Mouse (Mus musculus): ENCODE measurements around the gene Pfn3.
A peak's percentile ranks its signal among the peaks of the same experiment; 100 is the strongest.

The Pfn3 gene

GRCm38 (mm10) chr13:55408546-55409120 is 6.4 kb downstream of the Pfn3 start:
- peaks cover 7% of the 10 kb centered on the region; the same call in 1 of the 2 replicates for H3K9me3 ChIP-seq (ENCODE audit: low read length)
- H3K4me1 ChIP-seq (replicated peaks; ENCODE audit: low read depth, low read length) = peaks cover 13% of the 10 kb centered on the region
- peaks cover 83% of the 10 kb centered on the region for H3K27me3 ChIP-seq (ENCODE audit: insufficient read depth, low read length)
- H3K36me3 ChIP-seq (ENCODE audit: insufficient read depth, low read length) = no peaks in the 10 kb centered on the region
- TF ChIP-seq NANOG (IDR thresholded peaks at IDR 0.05; ENCODE audit: borderline replicate concordance, low read length) (no peak), POU5F1 (IDR thresholded peaks at IDR 0.05; ENCODE audit: borderline replicate concordance, low read length) (no peak)
- H3K4me3 ChIP-seq (replicated peaks; ENCODE audit: low read length) = no peak overlapping the region

- Histone ChIP-seq H3K36me3 (ENCODE audit: insufficient read depth, low read length) (no peaks in the 10 kb centered on the region), H3K9me3 (ENCODE audit: low read length) (peaks cover 7% of the 10 kb centered on the region; the same call in 1 of the 2 replicates), H3K27me3 (ENCODE audit: insufficient read depth, low read length) (peaks cover 72% of the 10 kb centered on the region), H3K4me3 (replicated peaks; ENCODE audit: low read length) (no peak overlapping the region), H3K4me1 (replicated peaks; ENCODE audit: low read depth, low read length) (peaks cover 16% of the 10 kb centered on the region)
- TF ChIP-seq CTCF (conservative IDR thresholded peaks at IDR 0.05; ENCODE audit: low read length) (no peak), NANOG (IDR thresholded peaks at IDR 0.05; ENCODE audit: borderline replicate concordance, low read length) (no peak), POU5F1 (IDR thresholded peaks at IDR 0.05; ENCODE audit: borderline replicate concordance, low read length) (no peak)
Measured at GRCm38 (mm10) chr13:55407341-55407740, 7.7 kb downstream of the Pfn3 start.

- Histone ChIP-seq H3K4me1 (replicated peaks; ENCODE audit: low read depth, low read length) (peaks cover 16% of the 10 kb centered on the region), H3K9me3 (ENCODE audit: low read length) (peaks cover 7% of the 10 kb centered on the region; the same call in 1 of the 2 replicates), H3K4me3 (replicated peaks; ENCODE audit: low read length) (no peak overlapping the region), H3K36me3 (ENCODE audit: insufficient read depth, low read length) (no peaks in the 10 kb centered on the region), H3K27me3 (ENCODE audit: insufficient read depth, low read length) (peaks cover 71% of the 10 kb centered on the region)
- TF ChIP-seq CTCF (conservative IDR thresholded peaks at IDR 0.05; ENCODE audit: low read length) (no peak), POU5F1 (IDR thresholded peaks at IDR 0.05; ENCODE audit: borderline replicate concordance, low read length) (no peak), NANOG (IDR thresholded peaks at IDR 0.05; ENCODE audit: borderline replicate concordance, low read length) (no peak)
Measured at GRCm38 (mm10) chr13:55405783-55406390, 9.1 kb downstream of the Pfn3 start.

- peaks cover 70% of the 10 kb centered on the region for H3K27me3 ChIP-seq (ENCODE audit: insufficient read depth, low read length)
- peaks cover 16% of the 10 kb centered on the region for H3K4me1 ChIP-seq (replicated peaks; ENCODE audit: low read depth, low read length)
- peaks cover 7% of the 10 kb centered on the region; the same call in 1 of the 2 replicates for H3K9me3 ChIP-seq (ENCODE audit: low read length)
- no peak for TF ChIP-seq POU5F1 (IDR thresholded peaks at IDR 0.05; ENCODE audit: borderline replicate concordance, low read length)
- peak; percentile 96 for TF ChIP-seq CTCF (conservative IDR thresholded peaks at IDR 0.05; ENCODE audit: low read length)
- no peak for TF ChIP-seq NANOG (IDR thresholded peaks at IDR 0.05; ENCODE audit: borderline replicate concordance, low read length)
- no peak overlapping the region for H3K4me3 ChIP-seq (replicated peaks; ENCODE audit: low read length)
- no peaks in the 10 kb centered on the region for H3K36me3 ChIP-seq (ENCODE audit: insufficient read depth, low read length)
Measured at GRCm38 (mm10) chr13:55404853-55405782, 9.9 kb downstream of the Pfn3 start.

GRCm38 (mm10) chr13:55403935-55404852 is 10.8 kb downstream of the Pfn3 start:
- TF ChIP-seq POU5F1 (IDR thresholded peaks at IDR 0.05; ENCODE audit: borderline replicate concordance, low read length) = no peak
- no peak for TF ChIP-seq NANOG (IDR thresholded peaks at IDR 0.05; ENCODE audit: borderline replicate concordance, low read length)
- no peak for TF ChIP-seq CTCF (conservative IDR thresholded peaks at IDR 0.05; ENCODE audit: low read length)
- H3K27me3 ChIP-seq (ENCODE audit: insufficient read depth, low read length) = peaks cover 69% of the 10 kb centered on the region

GRCm38 (mm10) chr13:55403266-55403665 is 11.8 kb downstream of the Pfn3 start:
- peaks cover 13% of the 10 kb centered on the region for H3K4me1 ChIP-seq (replicated peaks; ENCODE audit: low read depth, low read length)
- peaks cover 7% of the 10 kb centered on the region; the same call in 1 of the 2 replicates for H3K9me3 ChIP-seq (ENCODE audit: low read length)
- H3K27me3 ChIP-seq (ENCODE audit: insufficient read depth, low read length) = peaks cover 66% of the 10 kb centered on the region
- TF ChIP-seq NANOG (IDR thresholded peaks at IDR 0.05; ENCODE audit: borderline replicate concordance, low read length) = no peak
- no peak for TF ChIP-seq POU5F1 (IDR thresholded peaks at IDR 0.05; ENCODE audit: borderline replicate concordance, low read length)
- TF ChIP-seq CTCF (conservative IDR thresholded peaks at IDR 0.05; ENCODE audit: low read length) = no peak
- no peak overlapping the region for H3K4me3 ChIP-seq (replicated peaks; ENCODE audit: low read length)
- no peaks in the 10 kb centered on the region for H3K36me3 ChIP-seq (ENCODE audit: insufficient read depth, low read length)

More at GRCm38 (mm10) chr13:55403935-55404852, 10.8 kb downstream of the Pfn3 start:
- Histone ChIP-seq H3K4me3 (replicated peaks; ENCODE audit: low read length) (no peak overlapping the region), H3K4me1 (replicated peaks; ENCODE audit: low read depth, low read length) (peaks cover 16% of the 10 kb centered on the region), H3K36me3 (ENCODE audit: insufficient read depth, low read length) (no peaks in the 10 kb centered on the region), H3K9me3 (ENCODE audit: low read length) (peaks cover 7% of the 10 kb centered on the region; the same call in 1 of the 2 replicates)

GRCm38 (mm10) chr13:55400039-55400346 is 15.0 kb downstream of the Pfn3 start:
- no peak overlapping the region for H3K4me3 ChIP-seq (replicated peaks; ENCODE audit: low read length)
- TF ChIP-seq POU5F1 (IDR thresholded peaks at IDR 0.05; ENCODE audit: borderline replicate concordance, low read length) (no peak), NANOG (IDR thresholded peaks at IDR 0.05; ENCODE audit: borderline replicate concordance, low read length) (no peak), CTCF (conservative IDR thresholded peaks at IDR 0.05; ENCODE audit: low read length) (no peak)
- H3K4me1 ChIP-seq (replicated peaks; ENCODE audit: low read depth, low read length) = peaks cover 7% of the 10 kb centered on the region
- H3K36me3 ChIP-seq (ENCODE audit: insufficient read depth, low read length) = no peaks in the 10 kb centered on the region
- H3K9me3 ChIP-seq (ENCODE audit: low read length) = peaks cover 6% of the 10 kb centered on the region; the same call in 1 of the 2 replicates
- peaks cover 49% of the 10 kb centered on the region for H3K27me3 ChIP-seq (ENCODE audit: insufficient read depth, low read length)
